Mouse (Mus musculus) midbrain, embryonic 12.5 days (tissue): ENCODE results near the gene Neu2. TPM values are rescaled to one million over a fixed set of nuclear protein-coding genes. Genes with fewer than 3 reads are reported as not detected.

Source experiments
- ATAC-seq: fragments of 200-750 bp; cut with Nextera tagmentation; 2 replicates; pipeline ENCODE4 v1.8.0; 2017; ENCODE audit warnings: low read depth, moderate TSS enrichment, moderate library complexity; ENCODE audit not compliant: low FRiP score
- H3K27ac ChIP-seq: fragments of 300-500 bp; sonication (generic); replicated peaks from 2 replicates; pipeline ENCODE4 v1.5.1; 2016; ENCODE audit warnings: mild to moderate bottlenecking
- H3K27me3 ChIP-seq: fragments of 300-500 bp; sonication (generic); 2 replicates; pipeline ENCODE4 v1.6.1; 2016; ENCODE audit warnings: mild to moderate bottlenecking
- H3K36me3 ChIP-seq: fragments of 300-500 bp; sonication (generic); 2 replicates; pipeline ENCODE4 v1.6.1; 2016
- H3K4me1 ChIP-seq: fragments of 300-500 bp; sonication (generic); 2 replicates; pipeline ENCODE4 v1.6.1; 2016
- H3K4me2 ChIP-seq: fragments of 300-500 bp; sonication (generic); replicated peaks from 2 replicates; pipeline ENCODE4 v1.6.1; 2016; ENCODE audit warnings: mild to moderate bottlenecking, moderate library complexity
- H3K4me3 ChIP-seq: fragments of 300-500 bp; sonication (generic); 2 replicates; pipeline ENCODE4 v1.5.1; 2016; ENCODE audit warnings: mild to moderate bottlenecking
- H3K9ac ChIP-seq: fragments of 300-500 bp; sonication (generic); replicated peaks from 2 replicates; pipeline ENCODE4 v1.6.1; 2016; ENCODE audit warnings: mild to moderate bottlenecking, moderate library complexity
- H3K9me3 ChIP-seq: fragments of 300-500 bp; sonication (generic); 2 replicates; pipeline ENCODE4 v1.6.1; 2016; ENCODE audit warnings: mild to moderate bottlenecking
- WGBS: fragments of 180-500 bp; shearing (Covaris S2); methylation state at CpG from one replicate; pipeline ENCODE4 v1.1.7; 2016; 5-methylcytosine and 5-hydroxymethylcytosine counted together
- polyA plus RNA-seq: library from polyadenylated mRNA; unstranded; fragments of >200 nt; fragmentation: Nextera tagmentation; extraction: Ambion mirVana; gene quantifications from 2 replicates; pipeline ENCODE4 v1.2.1, GENCODE M21; 2016

The Neu2 gene
- polyA plus RNA-seq, 1 experiment from 2014 or later = not detected

DNA sequence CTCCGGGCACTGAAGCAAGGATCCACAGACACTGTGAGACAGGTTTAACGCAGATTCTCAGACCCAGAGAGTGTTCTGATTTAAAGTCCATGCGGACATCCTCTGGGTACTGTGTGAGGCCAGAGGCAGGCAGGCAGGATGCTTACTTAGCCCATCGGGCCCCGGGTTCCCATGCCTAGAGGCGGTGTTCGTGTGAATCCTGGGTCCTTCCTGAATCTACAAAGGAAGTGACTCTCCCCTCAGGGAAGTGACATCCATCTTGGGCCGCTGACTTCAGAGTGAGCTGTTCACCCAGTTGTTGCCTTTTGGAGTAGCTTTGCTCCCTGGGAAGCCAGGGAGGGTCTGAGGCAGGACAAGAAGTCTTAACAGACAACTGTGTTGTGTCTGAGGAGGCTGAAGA, 130.0 kb downstream of the Neu2 start:
- WGBS = 92% methylated on average over 8 of the region's 8 CpGs
- no peaks in the 10 kb centered on the region for H3K9me3 ChIP-seq
- no peak overlapping the region for H3K27ac ChIP-seq
- no peak overlapping the region for H3K4me3 ChIP-seq
- H3K4me2 ChIP-seq = no peak overlapping the region
- H3K9ac ChIP-seq = no peak overlapping the region
- H3K4me1 ChIP-seq = no peaks in the 10 kb centered on the region
- ATAC-seq = no peak
- H3K36me3 ChIP-seq = no peaks in the 10 kb centered on the region
- no peaks in the 10 kb centered on the region for H3K27me3 ChIP-seq

DNA sequence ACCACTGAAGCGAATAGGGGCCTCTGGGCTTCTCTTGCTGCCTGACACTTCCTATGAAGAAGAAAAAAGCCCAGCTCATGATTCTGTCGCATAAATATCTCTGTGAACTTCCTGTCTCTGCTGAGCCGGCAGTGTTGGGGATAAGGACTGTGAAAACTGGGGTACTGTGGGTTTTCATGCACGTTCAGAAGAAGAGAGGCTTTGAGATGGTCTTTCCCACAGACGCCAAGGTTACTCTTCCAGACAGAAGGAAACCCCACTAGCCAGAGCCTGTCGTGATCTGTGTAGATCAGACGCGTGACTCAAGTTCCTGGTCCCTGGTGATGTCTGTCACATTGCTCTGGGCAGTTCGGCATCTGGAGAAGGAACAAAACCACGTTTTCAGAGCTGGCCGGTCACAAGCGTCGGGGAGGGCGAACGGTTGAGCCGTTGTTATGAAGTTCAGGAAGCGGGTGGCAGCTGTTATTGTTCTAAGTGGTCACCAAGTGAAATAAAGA, 130.5 kb downstream of the Neu2 start:
- no peak for ATAC-seq
- H3K27ac ChIP-seq = no peak overlapping the region
- no peak overlapping the region for H3K4me2 ChIP-seq
- no peaks in the 10 kb centered on the region for H3K4me1 ChIP-seq
- no peaks in the 10 kb centered on the region for H3K9me3 ChIP-seq
- no peaks in the 10 kb centered on the region for H3K27me3 ChIP-seq
- H3K9ac ChIP-seq = no peak overlapping the region
- H3K4me3 ChIP-seq = no peak overlapping the region
- H3K36me3 ChIP-seq = no peaks in the 10 kb centered on the region
- 79% methylated on average over 17 of the region's 17 CpGs for WGBS

GRCm38 (mm10) chr1:87643016-87643415, 133.3 kb downstream of the Neu2 start:
- WGBS = 89% methylated on average over 7 of the region's 7 CpGs
- ATAC-seq = no peak
- no peaks in the 10 kb centered on the region for H3K27me3 ChIP-seq
- no peaks in the 10 kb centered on the region for H3K36me3 ChIP-seq
- H3K9ac ChIP-seq = no peak overlapping the region
- no peak overlapping the region for H3K27ac ChIP-seq
- no peaks in the 10 kb centered on the region for H3K9me3 ChIP-seq
- H3K4me3 ChIP-seq = no peak overlapping the region
- no peaks in the 10 kb centered on the region for H3K4me1 ChIP-seq
- no peak overlapping the region for H3K4me2 ChIP-seq

DNA sequence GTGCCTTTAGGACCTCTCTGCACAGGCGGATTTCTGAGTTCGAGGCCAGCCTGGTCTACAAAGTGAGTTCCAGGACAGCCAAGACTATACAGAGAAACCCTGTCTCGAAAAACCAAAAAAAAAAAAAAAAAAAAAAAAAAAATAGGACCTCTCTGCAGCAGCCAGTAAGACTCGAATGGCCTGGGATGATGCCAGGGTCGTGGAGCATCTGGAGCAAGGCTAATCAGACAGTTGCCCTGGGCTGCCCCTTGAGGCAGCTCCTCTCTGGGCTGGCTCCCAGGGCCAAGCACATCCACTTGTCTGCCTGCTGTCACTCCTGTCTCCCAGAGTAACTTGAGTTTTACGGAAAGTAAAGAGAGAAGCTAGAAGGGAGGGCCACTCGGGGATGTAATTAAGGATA, 135.4 kb downstream of the Neu2 start:
- Histone ChIP-seq H3K27me3 (no peaks in the 10 kb centered on the region), H3K36me3 (no peaks in the 10 kb centered on the region), H3K4me2 (no peak overlapping the region), H3K9me3 (no peaks in the 10 kb centered on the region), H3K9ac (no peak overlapping the region), H3K4me1 (no peaks in the 10 kb centered on the region), H3K27ac (no peak overlapping the region), H3K4me3 (no peak overlapping the region)
- no peak for ATAC-seq
- 85% methylated on average over 7 of the region's 7 CpGs for WGBS

DNA sequence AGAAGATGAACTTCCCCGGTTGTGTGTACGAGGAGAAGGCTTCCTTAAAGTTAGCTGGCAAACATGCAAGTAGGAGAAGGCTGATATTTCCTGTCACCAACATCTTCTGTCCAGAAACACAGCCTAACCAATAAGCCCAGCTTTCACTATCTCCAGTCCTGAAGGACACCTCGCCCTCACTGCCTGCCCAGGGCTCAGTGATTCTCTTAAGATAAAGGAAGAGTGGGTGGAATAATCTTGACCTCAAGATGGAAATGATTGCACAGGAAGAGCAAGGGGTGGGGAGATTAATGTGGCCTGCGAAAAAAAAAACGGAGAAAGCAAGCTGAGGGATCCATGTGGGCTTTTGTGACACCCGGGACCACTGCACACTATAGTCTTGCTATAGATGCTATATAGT, 136.1 kb downstream of the Neu2 start:
- H3K27me3 ChIP-seq = no peaks in the 10 kb centered on the region
- no peak overlapping the region for H3K27ac ChIP-seq
- ATAC-seq = no peak
- no peaks in the 10 kb centered on the region for H3K4me1 ChIP-seq
- H3K9ac ChIP-seq = no peak overlapping the region
- H3K9me3 ChIP-seq = no peaks in the 10 kb centered on the region
- 89% methylated on average over 6 of the region's 6 CpGs for WGBS
- no peak overlapping the region for H3K4me3 ChIP-seq
- H3K36me3 ChIP-seq = no peaks in the 10 kb centered on the region
- H3K4me2 ChIP-seq = no peak overlapping the region

Other genes with a start within 250 kb of the Neu2 start
- gene Efhd1, start 245.5 kb upstream of the Neu2 start, polyA plus RNA-seq = 0.54 and 0.58 TPM in 2 replicates
- 64.3 and 71.7 TPM in 2 replicates for gene Gigyf2, start 182.9 kb upstream of the Neu2 start, polyA plus RNA-seq
- 1.4 and 2.3 TPM in 2 replicates for gene Kcnj13, start 115.2 kb upstream of the Neu2 start, polyA plus RNA-seq
- gene Snorc, start 39.6 kb upstream of the Neu2 start, polyA plus RNA-seq = not detected in 2 replicates
- gene Ngef, start 64.0 kb downstream of the Neu2 start, polyA plus RNA-seq = 4.0 and 5.5 TPM in 2 replicates
- gene Inpp5d, start 110.4 kb downstream of the Neu2 start, polyA plus RNA-seq = 2.9 and 3.0 TPM in 2 replicates
- gene Atg16l1, start 246.0 kb downstream of the Neu2 start, polyA plus RNA-seq = 53.6 and 55.4 TPM in 2 replicates